Mouse (Mus musculus): ENCODE measurements around the gene Ect2.

DNA sequence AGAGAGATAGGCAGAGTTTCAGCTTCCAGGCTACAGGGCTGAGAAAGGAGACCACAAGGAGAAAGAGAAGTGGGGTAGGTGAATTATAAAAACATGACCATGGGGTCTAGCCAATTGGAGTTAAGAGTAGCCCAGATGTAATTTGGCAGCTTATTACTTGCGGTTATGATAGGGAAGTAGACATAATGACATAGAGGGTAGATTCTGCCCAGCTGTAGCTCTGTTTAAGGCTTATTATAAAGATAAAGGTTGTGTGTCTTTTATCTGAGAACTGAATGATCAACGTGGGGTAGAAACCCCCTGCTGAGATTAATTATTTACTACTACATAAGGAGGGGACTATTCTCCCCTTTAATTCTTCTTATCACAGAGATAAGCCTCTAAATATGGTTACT lies 8.7 kb upstream of the Ect2 start:
- TF ChIP-seq CTCF (IDR thresholded peaks at IDR 0.05; ENCODE audit: extremely low read depth, insufficient read depth, insufficient read length, insufficient replicate concordance): no peak
- no peak for TF ChIP-seq POLR2A (IDR thresholded peaks at IDR 0.05; ENCODE audit: low read depth, low read length)
